Mouse (Mus musculus) spleen, adult 2 months (tissue): Measurements from ENCODE around the gene Nsmce4a. TPM values are rescaled to one million over a fixed set of nuclear protein-coding genes. Genes with fewer than 3 reads are reported as not detected.

Source experiments
- DNase-seq, 2 experiments: peaks; one replicate each; pipeline versions ENCODE4 v3.0.0 to v3.0.0-alpha.2; 2012 to 2021; ENCODE audit warnings: low spot score in 2 of 2, low read depth in 1 of 2
- H3K27ac ChIP-seq: fragments of 200-500 bp; 2 replicates; pipeline ENCODE4 v1.5.1; 2012; ENCODE audit warnings: low read length, inconsistent platforms; ENCODE audit not compliant: insufficient read depth
- H3K27me3 ChIP-seq: fragments of 200-500 bp; 2 replicates; pipeline ENCODE4 v1.6.1; 2012; ENCODE audit warnings: mild to moderate bottlenecking, moderate library complexity, low read length, inconsistent platforms; ENCODE audit not compliant: control insufficient read depth, insufficient read depth
- H3K36me3 ChIP-seq: fragments of 200-500 bp; 2 replicates; pipeline ENCODE4 v1.6.1; 2012; ENCODE audit warnings: mild to moderate bottlenecking, low read length, inconsistent platforms; ENCODE audit not compliant: control insufficient read depth, insufficient read depth
- H3K4me1 ChIP-seq: fragments of 200-500 bp; 2 replicates; pipeline ENCODE4 v1.6.1; 2011; ENCODE audit warnings: inconsistent platforms; ENCODE audit not compliant: control insufficient read depth, insufficient read depth, insufficient read length
- H3K4me3 ChIP-seq: fragments of 200-500 bp; 2 replicates; pipeline ENCODE4 v1.5.1; 2011; ENCODE audit warnings: mild to moderate bottlenecking, inconsistent platforms; ENCODE audit not compliant: insufficient read depth, insufficient read length; ENCODE audit errors: extremely low read depth
- CTCF ChIP-seq: fragments of 200-500 bp; IDR thresholded peaks from 2 replicates; pipeline ENCODE4 v1.5.1; 2011; ENCODE audit warnings: mild to moderate bottlenecking, inconsistent platforms; ENCODE audit not compliant: insufficient read depth, insufficient read length, insufficient replicate concordance; ENCODE audit errors: extremely low read depth
- POLR2A ChIP-seq: fragments of 200-500 bp; IDR thresholded peaks from 2 replicates; pipeline ENCODE4 v1.6.1; 2011; ENCODE audit warnings: low read depth, low read length, inconsistent platforms
- WGBS: fragments of 180-500 bp; shearing (Covaris S2); methylation state at CpG from one replicate; pipeline ENCODE4 v1.1.7; 2018; 5-methylcytosine and 5-hydroxymethylcytosine counted together
- polyA plus RNA-seq: library from polyadenylated mRNA; depleted of rRNA; stranded (reverse); fragments of >200 nt; gene quantifications from 2 replicates; pipeline ENCODE4 v1.2.3, GENCODE M21; 2012

Nsmce4a gene
- polyA plus RNA-seq, 1 experiment = 43.9 TPM

DNA sequence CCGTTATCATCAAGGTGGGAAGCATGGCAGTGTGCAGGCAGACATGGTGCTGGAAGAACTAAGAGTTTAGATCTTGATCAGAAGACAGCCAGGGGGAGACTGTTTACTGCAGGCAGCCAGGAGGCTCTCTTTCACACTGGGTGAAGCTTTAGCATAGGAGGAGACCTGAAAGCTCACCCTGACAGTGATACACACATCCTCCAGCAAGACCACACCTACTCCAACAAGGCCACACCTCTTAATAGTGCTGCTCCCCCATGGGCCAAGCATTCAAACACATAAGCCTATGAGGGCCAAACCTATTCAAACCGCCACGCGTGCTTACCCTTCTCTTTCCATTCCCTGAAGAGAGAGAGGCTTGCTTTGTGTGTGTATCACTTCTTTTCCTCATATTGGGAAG, 9.6 kb downstream of the Nsmce4a start:
- DNase-seq = no peak
- no peaks in the 10 kb centered on the region for H3K4me1 ChIP-seq
- no peak overlapping the region for H3K27ac ChIP-seq
- H3K4me3 ChIP-seq = no peak overlapping the region
- WGBS = 93% methylated on average over 4 of the region's 4 CpGs
- TF ChIP-seq POLR2A (no peak), CTCF (no peak)
- no peaks in the 10 kb centered on the region for H3K27me3 ChIP-seq
- no peaks in the 10 kb centered on the region for H3K36me3 ChIP-seq

DNA sequence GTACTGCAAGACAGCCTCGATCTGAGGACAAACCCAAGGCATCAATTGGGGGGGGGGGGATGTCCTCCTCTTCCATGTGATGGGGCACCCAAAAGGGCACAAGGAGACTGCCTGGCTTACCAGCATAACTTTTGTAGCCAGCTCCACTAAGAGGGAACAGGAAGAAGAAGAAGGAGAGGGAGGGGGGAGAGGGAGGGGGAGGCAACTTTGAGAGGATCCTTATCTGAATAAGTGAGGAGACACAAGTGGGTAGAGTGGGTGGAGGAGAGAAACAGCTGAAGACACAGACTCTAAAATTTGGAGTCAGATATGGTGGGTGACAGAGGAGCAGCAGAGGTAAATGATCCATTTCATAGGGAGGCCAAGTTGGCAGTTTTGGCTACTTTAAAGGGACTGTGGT, 12.0 kb downstream of the Nsmce4a start:
- H3K27ac ChIP-seq = no peak overlapping the region
- no peaks in the 10 kb centered on the region for H3K36me3 ChIP-seq
- H3K4me3 ChIP-seq = no peak overlapping the region
- no peaks in the 10 kb centered on the region for H3K27me3 ChIP-seq
- WGBS = 38% methylated on average over 1 of the region's 1 CpGs
- DNase-seq = no peak
- TF ChIP-seq POLR2A = no peak
- TF ChIP-seq CTCF = no peak
- H3K4me1 ChIP-seq = no peaks in the 10 kb centered on the region

DNA sequence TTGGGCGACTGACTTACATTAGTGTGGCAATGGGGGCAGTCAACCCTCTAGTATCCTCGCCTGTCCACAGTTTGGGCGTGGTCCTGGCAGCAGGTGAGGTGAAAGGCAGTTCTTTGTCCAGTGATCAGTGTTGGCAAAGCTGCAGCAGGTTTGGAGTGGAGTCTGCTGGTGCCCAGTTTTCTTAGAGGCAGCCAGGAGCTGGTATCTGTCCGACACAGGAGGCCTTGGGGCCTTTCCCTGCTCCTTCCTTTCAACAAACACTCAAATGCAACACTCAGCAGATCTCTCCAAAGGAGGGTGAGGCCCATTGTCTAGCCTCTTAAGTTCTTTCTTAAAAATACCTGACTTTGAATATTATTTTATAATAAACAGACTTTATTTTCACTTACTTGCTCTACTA, 14.3 kb downstream of the Nsmce4a start:
- DNase-seq = no peak
- WGBS = 93% methylated on average over 4 of the region's 4 CpGs
- TF ChIP-seq POLR2A (no peak), CTCF (no peak)
- no peaks in the 10 kb centered on the region for H3K4me1 ChIP-seq
- H3K4me3 ChIP-seq = no peak overlapping the region
- H3K36me3 ChIP-seq = no peaks in the 10 kb centered on the region
- H3K27ac ChIP-seq = no peak overlapping the region
- H3K27me3 ChIP-seq = no peaks in the 10 kb centered on the region

DNA sequence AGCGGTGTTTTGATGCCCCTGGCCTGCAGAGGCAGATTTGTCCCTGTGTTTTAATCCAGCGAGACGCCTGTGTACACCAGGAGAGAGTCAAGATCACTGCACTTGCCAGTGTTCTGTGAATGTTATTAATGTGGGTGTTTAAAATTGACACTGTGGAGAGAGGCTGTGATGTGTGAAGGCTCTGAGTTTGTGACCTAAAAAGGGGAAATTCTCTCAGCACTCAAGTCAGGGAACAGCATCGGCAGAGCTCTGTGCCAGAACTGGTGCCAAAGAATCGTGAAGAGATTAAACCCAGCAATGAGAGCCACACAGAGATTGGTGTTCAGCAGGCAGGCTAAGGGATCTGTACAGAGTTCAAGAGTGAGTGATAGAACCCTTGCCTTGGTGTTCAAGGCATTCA, 17.3 kb downstream of the Nsmce4a start:
- Histone ChIP-seq H3K4me3 (no peak overlapping the region), H3K36me3 (no peaks in the 10 kb centered on the region), H3K27me3 (no peaks in the 10 kb centered on the region), H3K4me1 (no peaks in the 10 kb centered on the region), H3K27ac (no peak overlapping the region)
- no peak for DNase-seq
- TF ChIP-seq CTCF (no peak), POLR2A (no peak)
- 74% methylated on average over 5 of the region's 5 CpGs for WGBS

DNA sequence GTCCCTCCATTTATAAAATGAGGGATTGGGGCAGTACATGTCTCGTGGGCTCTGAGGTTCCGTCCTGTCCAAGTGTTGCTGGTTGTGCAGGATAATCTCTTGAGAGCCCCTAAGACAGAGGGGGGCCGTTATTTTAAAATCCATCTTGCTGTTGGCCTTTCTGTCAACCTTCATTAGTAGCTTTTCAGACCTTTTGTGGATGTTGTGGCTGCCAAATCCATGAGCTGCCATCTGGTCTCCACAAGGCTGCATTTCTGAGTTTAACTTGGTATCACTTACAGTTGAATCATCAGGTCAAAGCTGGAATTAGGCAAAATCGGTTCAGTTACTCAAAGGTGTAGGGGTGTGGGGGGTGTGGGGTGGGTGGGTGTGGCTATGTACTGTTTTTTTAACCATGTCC, 19.6 kb downstream of the Nsmce4a start:
- TF ChIP-seq POLR2A = no peak
- no peak for TF ChIP-seq CTCF
- no peak overlapping the region for H3K27ac ChIP-seq
- H3K36me3 ChIP-seq = no peaks in the 10 kb centered on the region
- H3K27me3 ChIP-seq = no peaks in the 10 kb centered on the region
- no peak for DNase-seq
- 81% methylated on average over 4 of the region's 4 CpGs for WGBS
- no peaks in the 10 kb centered on the region for H3K4me1 ChIP-seq
- no peak overlapping the region for H3K4me3 ChIP-seq

DNA sequence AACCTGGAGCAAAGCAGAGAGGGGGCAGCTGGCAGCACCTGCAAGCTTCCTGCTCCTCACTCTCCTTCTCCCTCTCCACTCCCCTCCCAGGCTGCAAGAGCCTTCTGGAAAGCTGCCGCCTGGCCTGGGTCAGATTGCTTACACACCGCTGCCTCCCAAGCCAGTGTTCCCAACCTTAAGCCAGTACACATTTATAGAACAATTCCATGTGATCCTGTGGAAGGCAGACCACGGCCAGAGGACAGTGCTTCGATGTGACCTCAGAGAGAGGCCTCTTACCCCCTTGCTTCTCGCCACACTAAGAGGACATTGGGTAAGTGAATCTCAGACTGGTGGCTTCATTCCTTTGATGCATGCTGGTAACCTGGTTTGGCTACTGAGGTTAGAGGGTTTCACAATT, 20.1 kb downstream of the Nsmce4a start:
- DNase-seq = no peak
- Histone ChIP-seq H3K27ac (no peak overlapping the region), H3K27me3 (no peaks in the 10 kb centered on the region), H3K4me1 (peaks cover 3% of the 10 kb centered on the region; the same call in 1 of the 2 replicates), H3K36me3 (no peaks in the 10 kb centered on the region), H3K4me3 (no peak overlapping the region)
- 88% methylated on average over 5 of the region's 5 CpGs for WGBS
- TF ChIP-seq CTCF (no peak), POLR2A (no peak)

DNA sequence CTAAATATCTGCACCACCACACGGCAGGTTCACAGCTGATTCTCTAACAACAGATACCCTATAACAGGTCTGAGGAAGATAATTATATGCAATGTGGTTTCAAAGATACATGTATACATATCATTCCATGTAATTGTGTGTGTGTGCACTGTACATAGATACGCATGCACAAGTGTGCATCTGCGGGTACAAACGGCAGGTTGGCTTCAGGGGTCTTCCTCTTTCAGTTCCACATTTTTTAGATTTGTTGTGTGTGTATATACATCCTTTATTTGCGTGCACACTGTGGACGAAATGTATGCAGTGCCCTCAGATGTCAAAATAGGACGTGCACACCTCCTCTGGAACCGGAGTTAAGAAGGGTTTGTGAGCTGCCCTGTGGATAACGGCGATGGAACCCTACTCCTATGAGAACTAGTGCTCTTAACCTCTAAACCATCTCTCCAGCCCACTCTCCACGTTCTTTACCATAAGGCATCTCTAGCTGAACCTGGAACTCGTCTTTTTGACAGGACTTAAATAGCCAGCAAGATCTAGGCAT, 25.2 kb downstream of the Nsmce4a start:
- H3K4me1 ChIP-seq = peaks cover 7% of the 10 kb centered on the region; the same call in 1 of the 2 replicates
- DNase-seq = peak in 1 of 2 experiments; percentile 10
- no peak overlapping the region for H3K4me3 ChIP-seq
- peaks cover 3% of the 10 kb centered on the region; the same call in 1 of the 2 replicates for H3K36me3 ChIP-seq
- H3K27me3 ChIP-seq = no peaks in the 10 kb centered on the region
- TF ChIP-seq CTCF (no peak), POLR2A (no peak)
- WGBS = 45% methylated on average over 12 of the region's 12 CpGs
- H3K27ac ChIP-seq = peak overlapping the region; percentile 4; the same call in 1 of the 2 replicates
